Mouse (Mus musculus) bone marrow, adult 2 months (tissue): ENCODE data around the gene Lamtor3.

ENCODE experiments used
- CTCF ChIP-seq: fragments of 200-500 bp; IDR thresholded peaks from 2 replicates; pipeline ENCODE4 v1.5.1; 2011; ENCODE audit warnings: low read length, control low read depth; ENCODE audit not compliant: control insufficient read depth, insufficient read depth
- POLR2A ChIP-seq: fragments of 200-500 bp; IDR thresholded peaks from 2 replicates; pipeline ENCODE4 v1.6.1; 2011; ENCODE audit warnings: low read depth, mild to moderate bottlenecking, control low read depth, low read length, borderline replicate concordance; ENCODE audit not compliant: control insufficient read depth

DNA sequence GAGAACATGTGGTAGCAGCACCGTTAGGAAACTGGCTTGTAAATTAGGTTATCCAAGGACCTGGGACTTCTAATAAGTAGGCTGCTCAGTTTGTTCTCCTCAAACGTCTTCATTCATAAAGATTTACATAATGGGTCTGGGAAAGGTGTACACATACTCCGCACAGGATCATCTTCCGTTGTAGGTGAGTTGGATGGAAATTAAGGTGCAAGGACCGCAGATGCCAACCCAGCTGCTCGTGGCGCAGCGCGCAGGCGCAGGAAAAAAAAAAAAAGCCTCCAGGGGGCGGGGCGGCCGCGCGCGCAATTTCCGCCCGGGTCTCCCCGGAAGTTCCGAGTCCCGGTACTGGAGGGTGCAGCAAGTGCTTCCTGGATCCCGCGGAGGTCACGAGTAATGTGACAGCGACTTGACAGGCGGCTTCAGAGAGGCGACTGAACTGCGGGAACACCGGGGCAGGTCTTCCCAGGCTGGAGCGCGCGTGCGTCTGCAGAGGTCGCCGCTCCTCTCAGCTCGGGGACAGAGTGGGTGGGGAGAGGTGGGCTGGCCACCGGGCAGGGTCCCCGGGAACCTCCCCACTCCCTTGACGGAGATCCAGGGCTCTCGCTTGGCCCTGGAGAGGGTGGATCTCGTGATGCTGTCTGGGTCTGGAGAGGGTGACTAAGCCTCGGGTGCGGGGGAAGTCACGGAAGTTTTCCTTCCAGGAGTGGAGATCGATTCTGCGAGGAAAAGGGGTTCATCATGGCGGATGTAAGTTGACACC, at the start of gene Lamtor3:
- no peak for TF ChIP-seq CTCF
- TF ChIP-seq POLR2A = peak; percentile 64; the same call in 1 of the 2 replicates
